Mouse (Mus musculus) frontal cortex, adult (tissue): ENCODE results near the gene Sprn.

Source experiments
- ATAC-seq: cut with Nextera tagmentation; 2 replicates; pipeline ENCODE4 v1.9.2; 2017; ENCODE audit warnings: mild to moderate bottlenecking, moderate library complexity, mixed read lengths; ENCODE audit not compliant: low TSS enrichment

The Sprn gene

DNA sequence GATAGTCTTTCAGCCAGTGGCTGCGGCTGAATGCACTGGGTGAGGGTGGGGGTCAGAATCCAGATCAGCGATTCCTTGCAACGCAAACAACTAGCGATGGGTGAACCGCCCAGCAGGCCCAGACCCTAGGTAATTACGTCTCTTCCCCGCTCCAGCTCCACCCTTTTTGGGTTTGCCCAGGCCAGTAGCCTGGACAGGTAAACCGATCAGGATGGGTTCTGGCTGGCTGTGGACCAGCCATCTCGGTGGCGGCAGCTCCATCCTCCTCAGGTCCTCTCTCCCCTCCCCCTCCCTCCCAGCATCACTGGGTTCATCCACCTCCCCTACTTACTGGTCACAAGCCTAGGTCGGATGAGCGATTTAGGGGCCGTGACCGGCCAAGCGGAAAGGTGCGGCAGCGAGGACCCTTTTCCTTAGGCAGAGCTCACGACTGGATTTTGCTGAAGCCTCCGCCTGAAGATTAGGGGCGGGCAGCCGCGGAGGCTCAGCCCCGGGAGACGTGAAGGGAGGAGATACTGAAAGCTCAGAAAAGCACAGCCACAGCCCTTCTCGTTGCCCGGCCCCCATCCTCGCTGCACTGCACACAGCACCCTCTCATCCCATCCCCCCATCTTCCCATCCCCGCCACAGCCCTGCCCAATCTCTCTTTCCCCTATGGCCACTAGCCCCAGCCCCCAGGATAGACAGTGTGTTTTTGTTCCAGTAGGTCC, at the start of gene Sprn:
TSS of gene Sprn (minus strand) at position 660 of the 710 bp plus-strand sequence.
- peak; percentile 87 for ATAC-seq

DNA sequence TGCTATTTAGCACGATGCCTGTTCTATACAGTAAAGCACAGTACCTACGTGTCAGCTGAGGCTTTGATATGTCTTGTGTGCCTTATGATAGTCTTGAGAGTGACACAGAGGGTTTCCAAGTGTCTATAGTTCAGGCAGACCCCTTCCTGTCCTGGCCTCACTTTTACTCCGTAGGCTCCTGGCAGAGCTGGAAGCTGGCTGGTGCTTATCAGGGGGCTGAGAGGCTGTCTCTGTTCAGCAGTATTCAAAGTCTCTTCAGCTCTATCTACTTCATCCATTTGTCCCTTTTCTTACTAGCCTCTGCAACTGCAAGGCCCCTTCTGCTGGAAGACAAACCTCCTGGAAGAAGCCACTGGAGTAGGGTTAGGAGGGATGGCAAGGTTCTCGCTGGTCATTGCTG, 46.4 kb upstream of the Sprn start:
- ATAC-seq = no peak

DNA sequence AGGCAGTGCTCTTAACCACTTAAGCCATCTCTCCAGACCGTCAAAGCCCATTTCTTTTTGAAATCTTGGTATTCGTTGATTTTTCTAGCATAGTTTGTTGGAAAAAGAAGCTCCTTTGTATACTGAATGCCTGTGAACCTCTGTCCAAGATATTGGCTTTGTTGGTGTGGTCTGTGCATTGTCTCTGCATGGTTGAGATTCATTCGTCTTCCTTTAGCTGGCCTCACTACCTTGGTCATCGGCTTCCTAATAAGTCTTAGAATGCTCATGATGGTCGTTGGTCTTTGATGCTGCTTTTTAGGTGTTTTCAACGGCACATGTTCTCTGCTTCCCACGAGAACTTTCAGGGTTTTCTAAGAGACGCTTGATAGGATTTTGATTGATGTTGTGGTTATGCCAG, 41.3 kb upstream of the Sprn start:
- ATAC-seq = no peak

DNA sequence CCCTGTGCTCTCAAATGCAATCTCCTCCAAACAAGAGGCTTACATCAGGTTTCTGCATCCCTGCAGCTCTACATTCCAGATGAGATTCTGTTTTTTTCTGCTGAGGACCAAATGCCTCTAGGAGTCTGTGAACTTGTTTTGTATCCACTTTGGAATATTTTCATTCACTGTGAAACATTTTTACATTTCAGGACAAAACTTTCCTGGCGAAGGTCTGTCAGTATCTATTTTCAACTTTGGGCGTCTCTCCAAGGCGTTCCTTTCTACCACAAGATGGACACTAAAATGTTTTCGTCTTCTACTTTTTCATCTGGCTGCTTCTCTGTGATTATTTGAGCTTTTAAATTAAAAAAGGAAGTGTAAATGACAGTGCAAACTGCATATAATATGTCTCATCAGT, 39.4 kb upstream of the Sprn start:
- peak; percentile 64; the same call in 1 of the 2 replicates for ATAC-seq

DNA sequence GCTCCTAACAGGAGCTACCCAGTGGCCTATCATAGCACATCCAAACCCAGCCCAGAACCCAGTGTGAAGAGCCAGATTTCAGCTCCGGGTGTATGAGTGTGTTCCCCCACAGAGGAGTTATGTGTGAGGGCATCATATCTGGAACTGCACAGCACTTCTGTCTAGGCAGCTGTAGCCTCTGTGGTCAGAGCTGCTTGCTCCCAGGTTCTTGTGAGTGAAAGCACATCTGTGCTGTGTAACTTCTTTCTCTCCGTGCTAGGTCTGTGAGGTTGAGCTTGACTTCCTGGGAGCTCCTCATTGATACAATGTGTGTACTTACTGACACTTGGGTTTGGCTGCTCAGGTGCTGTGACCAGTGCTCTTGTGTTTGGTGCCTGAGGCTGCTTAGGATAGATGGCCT, 38.2 kb upstream of the Sprn start:
- no peak for ATAC-seq

DNA sequence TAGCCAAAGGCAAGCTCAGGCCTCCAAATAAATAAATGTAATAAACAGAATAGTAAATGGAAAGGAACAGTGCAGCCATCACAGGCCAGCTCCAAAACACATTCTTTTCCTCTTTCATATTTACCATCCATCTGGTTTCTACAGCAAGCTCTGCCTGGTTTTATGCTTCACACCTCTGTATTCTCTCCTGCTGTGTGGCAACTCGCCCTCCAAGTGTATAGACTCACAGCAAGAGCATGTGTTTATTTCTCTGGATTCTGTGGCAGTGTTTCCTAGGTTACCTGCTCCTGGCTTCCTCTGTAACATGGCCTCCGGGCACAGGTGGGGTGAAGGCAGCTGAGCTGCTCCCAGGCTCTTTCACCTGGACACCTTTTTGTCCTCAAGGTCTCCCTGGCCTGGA, 37.8 kb upstream of the Sprn start:
- ATAC-seq = no peak

DNA sequence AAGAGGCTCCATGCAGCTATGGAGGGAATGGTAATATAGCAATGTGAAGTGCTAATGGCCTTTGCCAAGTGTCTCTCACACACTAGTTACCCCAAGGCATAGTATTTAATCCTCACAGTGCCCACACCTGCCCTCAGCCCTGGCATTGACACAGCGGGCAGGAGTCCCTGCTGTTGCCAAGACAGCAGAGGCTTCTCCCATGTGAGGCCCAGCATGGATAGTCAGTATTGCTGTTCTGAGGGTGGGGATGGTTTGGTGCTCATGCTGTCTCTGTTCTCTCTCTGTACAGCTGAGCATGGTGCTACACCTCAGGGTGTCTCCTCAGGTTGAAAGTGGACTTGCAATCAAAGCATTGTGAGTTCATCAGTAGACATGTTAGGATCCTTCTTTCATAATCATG, 35.8 kb upstream of the Sprn start:
- no peak for ATAC-seq

DNA sequence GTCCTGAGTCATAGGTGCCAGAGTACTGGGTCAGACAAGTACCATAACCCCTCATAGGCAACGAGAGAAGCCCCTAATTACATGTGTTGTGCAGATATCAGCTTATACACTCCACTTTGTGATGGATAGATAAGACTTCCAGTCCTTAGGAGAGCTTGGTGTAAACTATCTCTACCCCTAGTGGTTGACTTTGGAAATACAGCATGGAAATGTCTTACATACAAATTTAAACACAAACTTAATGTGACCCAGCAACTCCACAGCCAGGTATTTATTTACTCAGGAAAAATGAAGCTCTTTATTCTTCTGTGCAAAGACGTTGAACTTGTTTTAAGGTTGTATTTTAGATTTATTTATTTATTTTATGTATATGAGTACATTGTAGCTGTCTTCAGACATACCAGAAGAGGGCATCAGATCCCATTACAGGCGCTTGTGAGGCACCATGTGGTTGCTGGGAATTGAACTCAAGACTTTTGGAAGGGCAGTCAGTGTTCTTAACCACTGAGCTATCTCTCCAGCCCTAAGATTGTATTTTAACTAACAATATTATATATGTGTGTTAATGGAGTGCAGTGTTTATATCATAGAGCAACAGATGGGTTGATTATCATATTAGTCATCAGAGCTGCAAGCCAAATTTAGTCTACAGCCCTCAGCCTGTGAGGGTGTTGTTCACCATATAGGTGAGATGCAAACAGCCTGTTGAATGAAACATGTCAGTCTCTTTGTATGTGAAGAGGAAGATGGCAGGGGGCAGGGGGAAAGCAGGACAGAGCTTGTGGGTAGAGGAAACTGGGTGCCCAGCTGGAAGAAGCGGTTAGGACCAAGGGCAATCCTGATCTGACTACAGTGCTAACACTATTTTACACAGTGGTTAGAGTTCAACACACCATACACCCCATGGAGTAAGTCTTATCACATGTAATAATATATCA, 34.0 kb upstream of the Sprn start:
- no peak for ATAC-seq

DNA sequence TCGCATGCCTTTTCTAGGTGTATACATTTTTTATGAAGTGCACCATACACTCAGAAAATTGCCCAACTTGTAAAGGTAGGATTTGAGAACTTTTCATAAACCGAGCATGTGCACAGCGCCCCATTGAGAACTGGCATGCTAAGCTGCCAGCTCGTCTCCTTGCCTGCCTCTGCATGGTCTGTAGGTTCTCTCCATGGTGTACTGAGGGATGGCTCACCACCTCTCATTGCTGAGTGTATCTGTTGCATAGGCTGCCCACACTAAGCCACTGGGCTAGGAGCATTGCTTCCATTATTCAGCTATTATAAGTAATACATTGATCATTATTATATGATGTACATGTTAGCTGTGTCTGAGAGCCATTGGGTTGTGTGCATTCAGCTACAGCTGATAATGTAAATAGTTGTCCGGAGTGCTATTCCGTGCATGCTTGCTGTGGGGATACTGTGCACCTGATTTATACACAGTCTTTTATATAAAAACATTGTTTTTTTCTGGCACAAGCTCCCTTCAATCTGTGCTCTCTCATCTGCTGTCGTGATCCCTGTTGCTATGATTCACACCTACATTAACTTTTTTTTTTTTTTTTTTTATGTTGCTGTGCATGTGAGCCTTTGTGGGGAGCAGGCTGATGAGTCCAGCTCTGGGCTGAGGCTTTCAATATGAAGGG, 33.2 kb upstream of the Sprn start:
- peak; percentile 52 for ATAC-seq

DNA sequence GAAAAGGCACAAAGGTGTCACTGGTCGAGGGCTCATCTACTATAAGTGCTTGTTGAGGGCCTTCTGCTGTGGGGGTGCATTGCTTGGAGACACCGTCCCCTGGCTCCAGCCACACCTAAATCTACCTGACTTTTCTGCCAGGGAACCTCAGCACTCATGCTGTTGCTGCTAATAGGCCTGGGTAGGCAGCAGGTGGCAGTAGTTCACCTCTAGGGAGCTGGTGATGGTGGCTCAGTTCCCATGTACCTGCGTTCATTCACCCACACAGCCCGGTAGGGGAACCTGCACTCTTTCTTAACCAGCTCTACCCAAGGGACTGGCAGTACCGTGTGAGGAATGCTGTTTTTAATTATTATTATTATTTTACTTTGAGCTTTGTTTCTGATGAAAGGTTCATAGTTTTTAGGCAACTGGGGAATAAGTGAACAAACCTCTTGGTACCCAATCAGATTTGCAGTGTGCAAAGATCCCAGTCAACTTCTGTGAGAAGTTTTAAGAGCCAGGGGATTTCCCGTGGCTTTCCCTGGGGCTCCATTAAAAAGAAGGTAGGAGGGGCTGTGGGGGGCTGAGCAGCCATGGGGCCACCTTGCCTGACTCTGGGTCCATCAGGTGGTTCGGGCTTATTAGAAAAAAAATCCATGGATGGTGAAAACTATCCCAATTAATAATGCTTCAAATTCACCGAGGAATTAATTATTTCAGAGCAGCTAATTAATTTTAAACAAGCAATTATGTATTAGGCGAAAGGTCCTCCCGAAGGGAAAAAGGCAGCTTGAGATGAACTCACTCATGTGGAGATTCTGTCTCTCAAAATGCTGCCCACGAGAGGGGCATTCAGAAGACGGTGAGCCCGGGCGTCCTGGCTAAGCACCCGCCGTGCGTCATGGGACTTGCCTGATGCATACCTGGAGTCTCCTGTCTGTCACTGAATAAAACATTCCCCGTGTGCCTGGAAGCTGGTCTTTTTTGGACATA, 32.3 kb upstream of the Sprn start:
- ATAC-seq = peak; percentile 69; the same call in 1 of the 2 replicates

DNA sequence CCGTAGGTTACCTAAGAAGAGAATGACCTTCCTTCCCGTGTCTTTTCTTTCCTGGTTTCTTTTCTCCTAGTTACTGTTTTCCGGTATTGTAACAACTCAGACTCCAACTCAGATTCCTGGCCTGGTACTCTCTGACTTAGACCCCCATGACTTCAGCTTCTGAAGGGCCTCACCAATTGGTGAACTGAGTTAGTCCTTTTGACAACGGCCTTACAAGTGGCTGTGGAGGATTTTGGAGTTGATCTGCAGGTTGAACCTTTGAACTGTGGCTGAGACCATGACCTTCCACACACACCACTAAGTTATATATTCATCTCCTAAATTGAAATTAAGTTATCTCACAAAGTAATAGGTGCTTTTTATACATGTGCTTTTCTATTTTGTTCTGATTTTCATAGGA, 29.5 kb upstream of the Sprn start:
- no peak for ATAC-seq

DNA sequence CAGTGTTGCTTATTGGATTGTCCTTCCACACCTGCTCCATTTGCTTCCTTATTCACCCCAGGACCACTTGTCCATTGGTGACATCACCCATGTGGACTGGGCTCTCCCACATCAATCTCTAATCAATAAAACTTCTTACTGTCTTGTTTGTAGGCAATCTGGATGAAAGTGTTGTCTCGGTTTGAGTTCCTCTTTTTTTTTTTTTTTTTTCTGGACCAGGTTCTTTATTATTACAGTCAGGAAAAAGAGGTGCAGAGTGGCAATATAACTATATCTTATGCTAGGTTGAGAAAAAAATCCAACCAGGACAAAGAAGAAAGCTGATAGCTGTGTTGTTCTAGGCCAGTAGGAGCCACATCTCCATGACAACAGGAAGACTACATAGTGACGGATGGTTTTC, 26.0 kb upstream of the Sprn start:
- ATAC-seq = no peak

DNA sequence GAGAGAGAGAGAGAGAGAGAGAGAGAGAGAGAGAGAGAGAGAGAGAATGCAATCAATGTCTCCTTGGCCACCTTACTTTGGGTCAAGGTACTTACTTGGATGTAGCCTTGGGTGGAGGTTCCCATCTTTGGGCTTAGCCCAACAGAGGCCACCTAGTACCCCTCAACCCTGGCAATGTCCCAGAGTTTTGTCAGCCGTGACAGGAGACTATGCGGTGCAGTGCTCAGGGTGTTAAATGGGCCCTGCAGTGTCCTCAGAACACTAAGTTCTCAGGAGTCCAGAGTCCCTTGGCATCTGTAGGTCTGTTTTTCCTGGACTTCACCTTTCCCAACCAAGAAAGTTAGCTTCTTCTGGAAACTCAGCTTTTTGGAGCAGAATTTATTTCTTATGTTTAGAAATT, 24.5 kb upstream of the Sprn start:
- ATAC-seq = no peak

DNA sequence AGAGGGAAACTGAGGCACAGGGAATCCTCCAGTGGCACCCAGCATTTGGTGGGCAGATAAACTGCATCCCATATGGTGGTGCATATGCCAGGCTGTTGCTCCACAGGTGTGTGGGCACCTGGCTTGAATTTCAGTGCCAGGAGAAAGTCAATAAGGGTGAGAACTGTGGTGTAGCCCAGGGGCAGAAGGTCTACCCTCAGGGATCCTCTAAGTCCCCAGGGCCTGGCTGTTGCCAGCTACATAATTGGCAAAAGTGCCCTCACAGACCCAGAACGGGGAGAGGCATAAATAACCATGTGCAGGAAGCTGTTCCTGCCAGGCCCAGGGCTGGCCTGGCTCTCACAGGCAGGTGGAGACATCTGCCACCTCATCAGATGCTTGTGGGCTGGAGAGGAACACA, 18.3 kb upstream of the Sprn start, which contains the start of gene Olfr523:
TSS of gene Olfr523 (plus strand) at position 282 of the 400 bp plus-strand sequence.
- ATAC-seq = no peak

DNA sequence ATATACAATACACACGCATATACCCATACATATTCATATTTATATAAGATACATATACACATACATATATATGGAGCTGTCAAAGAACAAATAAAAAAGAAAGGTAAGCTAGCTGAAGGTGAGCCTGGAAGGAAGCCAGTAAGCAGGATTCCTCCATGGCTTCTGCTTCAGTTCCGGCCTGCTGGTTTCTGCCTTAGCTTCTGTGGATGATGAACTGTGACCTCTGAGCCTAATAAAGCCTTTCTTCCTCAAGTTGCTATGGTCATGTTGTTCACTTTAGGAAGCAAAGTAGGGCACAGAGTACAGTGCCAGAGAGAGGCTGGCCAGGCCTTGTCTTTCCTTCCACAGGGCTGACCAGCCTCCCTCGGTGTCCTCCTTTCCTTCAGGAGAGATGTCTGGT, 16.2 kb upstream of the Sprn start:
- no peak for ATAC-seq

DNA sequence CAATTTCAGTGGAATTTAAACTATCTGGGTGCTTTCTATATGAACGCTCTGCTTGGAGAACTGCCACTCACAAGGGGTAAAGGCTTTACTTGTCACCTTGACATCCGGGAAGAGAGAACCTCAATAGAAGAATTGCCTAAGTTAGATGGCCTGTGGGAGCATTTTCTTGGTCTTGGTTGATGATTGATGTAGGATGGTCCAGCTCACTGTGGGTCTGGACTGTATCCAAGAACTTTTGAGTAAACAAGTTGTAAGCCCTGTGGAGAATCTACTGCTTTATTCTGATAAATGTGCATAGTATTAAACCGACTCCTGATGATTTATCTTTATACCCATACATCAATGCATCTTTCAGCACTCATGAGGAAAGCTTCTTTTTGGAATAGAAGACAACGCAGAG, 14.7 kb upstream of the Sprn start:
- ATAC-seq = no peak

DNA sequence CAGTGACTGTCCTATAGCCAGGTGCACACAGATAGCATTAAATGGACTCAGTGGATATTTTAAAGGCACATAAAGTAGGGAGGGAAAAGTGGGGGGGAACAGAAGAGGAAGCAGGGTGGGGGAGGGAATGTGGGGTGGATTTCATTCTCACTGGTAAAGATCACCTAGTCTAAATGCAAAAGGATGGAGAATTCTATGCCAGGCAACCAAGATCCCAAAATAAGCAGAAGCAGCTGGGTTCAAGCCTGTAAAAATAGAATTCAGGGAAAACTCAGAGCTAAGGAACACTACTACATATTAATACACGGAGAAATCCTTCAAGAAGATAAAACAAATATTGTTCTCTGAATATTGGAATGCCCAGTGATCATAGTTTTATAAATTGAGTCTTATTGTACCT, 13.3 kb upstream of the Sprn start:
- ATAC-seq = peak; percentile 76

DNA sequence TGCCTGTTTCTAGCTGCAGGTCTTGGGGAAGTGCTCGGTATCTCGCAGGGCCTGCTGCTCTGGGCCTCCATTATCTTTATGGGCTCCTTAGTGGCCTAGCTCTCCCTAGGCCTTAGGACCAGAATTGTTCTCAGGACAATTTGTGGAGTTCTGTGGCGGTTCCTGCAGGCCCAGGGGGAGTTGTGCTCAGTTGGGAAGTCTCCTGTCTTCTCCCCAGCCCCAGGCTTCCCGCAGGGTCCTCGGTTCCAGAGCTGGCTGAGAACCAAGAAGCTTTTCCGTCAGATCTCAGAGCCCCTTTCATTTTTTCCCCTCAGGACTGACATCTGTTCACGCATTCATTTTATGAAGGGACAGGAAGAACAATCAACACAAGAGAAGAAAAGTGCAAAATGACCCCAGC, 10.0 kb upstream of the Sprn start, which contains the start of gene Olfr522:
TSS of gene Olfr522 (minus strand) at position 101 of the 400 bp plus-strand sequence.
- ATAC-seq = no peak

DNA sequence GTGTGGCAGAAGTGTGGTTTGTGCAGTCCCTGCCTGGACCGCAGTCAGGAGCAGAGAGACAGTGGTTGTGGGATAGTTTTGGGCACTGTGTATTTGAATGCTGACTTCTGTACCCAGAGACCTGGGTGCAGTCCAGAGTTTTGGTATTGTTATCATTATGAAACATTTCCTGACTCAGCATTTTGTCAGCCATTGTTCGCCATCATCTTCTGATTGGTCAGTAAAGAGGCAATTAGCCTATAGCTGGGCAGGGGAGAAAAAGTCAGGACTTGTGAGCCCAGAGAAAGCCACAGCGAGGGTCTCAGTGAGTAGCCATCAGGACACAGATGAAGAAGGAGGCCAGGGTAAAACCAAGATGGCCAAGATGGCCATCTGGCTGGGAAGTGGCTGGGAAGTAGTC, 5.7 kb upstream of the Sprn start:
- ATAC-seq = no peak

DNA sequence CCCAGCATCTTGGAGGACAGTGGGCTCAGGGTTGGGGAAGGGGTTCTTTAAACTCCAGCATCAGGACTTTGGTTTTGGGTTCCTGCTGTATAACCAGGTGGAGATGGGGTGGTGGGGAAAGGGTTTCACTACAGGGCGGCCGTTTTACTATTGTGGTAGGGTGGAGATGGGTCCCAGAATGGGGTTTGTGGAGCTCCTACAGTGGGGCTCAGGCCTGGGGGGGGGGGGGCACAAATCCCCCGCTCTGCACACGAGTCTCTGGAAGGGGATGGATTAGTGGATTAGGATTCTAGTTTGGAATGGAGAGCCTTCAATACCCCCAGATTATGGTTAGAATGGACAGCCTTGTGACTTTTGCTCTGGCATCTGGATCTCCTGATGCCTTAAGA, 854 bp downstream of the Sprn start:
- peak; percentile 23; the same call in 1 of the 2 replicates for ATAC-seq

DNA sequence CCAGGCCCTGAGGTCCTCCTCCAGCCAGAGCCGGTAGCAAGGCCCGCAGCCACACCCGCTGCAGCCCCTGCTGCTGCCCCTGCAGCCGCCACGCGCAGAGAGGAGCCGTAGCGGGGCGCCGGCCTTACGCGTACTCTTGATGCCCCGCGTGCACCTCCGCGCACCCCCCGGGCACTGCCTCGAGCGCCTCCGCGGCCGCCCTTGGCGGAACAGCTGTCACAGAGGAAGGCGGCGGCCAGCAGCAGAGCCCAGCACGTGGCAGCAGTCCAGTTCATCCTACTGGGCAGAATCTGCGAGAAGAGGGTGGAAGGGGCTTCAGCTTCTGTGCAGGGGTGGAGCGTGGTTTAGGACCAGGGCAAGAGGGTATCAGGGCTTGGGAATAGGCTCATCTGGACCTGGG, 1.3 kb downstream of the Sprn start:
- ATAC-seq = peak; percentile 14; the same call in 1 of the 2 replicates
